Mouse (Mus musculus) layer of hippocampus, postnatal 25 days (tissue): ENCODE measurements around the gene Epas1. TPM values are rescaled to one million over a fixed set of nuclear protein-coding genes. Genes with fewer than 3 reads are reported as not detected.

Source experiments
- DNase-seq, 2 experiments: peaks; one replicate each; pipeline ENCODE4 v3.0.0; 2022; ENCODE audit warnings: mixed read lengths in 2 of 2, low spot score in 1 of 2; ENCODE audit errors: extremely low spot score in 1 of 2
- total RNA-seq, 2 experiments: library from RNA; stranded (reverse); gene quantifications; 2 replicates each; pipeline ENCODE4 v1.2.3; 2021

Epas1 gene
- total RNA-seq, 2 experiments from 2014 or later: 75.1 to 99.4 TPM

DNA sequence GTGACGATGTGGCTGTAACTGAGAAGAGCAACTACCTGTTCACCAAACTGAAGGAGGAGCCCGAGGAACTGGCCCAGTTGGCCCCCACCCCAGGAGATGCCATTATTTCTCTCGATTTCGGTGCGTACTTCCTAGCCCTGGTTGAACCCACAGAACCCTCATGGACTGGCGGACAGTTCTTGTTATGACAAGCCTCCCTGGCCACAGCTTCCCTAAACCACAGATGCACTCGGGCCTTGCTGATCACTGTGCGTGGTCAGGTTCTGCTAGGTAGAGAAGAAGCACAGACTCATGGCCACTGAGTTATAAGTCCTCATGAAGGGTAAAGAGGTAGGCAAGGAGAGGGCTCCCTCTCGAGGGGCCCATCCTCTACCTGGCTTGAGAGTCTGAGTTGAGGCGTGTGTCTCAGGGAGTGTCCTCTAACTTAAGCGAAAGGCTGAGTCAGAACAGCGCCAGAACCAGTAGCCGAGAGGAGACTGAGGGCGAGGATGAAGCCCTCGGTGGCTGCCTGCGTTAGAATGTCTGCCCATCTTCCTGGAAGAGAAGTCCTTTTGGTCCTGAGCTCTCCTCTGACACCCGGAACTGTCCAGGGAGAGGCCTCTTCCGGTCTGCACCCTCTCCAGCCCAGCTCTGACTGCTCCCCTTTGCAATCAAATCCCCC, 71.1 kb downstream of the Epas1 start:
- DNase-seq: peak in 1 of 2 experiments; percentile 2

DNA sequence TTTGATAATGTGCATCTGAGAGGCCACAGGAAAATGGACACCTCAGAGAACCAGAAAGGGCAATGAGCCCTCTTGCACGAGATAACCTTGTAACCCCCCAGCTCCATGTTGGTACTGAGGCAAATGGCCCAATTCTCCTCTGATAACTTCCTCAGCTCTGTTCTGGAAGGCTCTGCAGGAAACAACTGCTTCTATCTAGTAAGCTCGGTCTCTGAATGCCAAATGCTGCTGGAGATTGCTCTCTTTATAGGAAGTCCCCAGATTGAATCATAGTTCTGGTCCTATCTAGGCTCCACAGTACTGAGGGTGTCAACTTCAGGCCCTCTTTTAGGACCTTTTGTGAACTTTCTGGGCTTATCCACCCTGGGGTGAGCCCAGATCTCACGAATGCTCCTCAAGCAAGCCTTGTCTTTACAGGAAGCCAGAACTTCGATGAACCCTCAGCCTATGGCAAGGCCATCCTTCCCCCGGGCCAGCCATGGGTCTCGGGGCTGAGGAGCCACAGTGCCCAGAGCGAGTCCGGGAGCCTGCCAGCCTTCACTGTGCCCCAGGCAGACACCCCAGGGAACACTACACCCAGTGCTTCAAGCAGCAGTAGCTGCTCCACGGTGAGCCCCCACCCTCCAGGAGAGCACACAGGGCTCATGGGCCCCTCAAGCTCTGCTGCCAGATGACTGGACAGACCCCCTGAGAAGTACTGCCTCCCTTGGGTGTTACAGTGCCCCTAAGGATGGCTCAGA, 71.8 kb downstream of the Epas1 start:
- no peak for DNase-seq

DNA sequence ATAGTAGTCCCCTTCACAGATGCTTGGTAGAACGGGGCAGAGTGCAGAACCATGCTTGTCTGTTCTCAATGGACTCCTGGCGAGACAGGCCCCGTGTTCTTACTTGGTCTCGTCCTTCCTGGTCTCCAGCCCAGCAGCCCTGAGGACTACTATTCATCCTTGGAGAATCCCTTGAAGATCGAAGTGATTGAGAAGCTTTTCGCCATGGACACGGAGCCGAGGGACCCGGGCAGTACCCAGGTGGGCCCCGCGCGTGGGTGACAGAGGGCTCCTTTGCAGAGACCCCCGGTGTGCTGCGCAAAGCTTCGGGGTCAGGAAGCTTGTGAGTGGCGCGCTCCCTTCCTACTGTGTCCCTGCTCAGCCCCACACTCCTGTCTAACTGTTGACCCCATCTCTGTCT, 72.9 kb downstream of the Epas1 start:
- DNase-seq: no peak

DNA sequence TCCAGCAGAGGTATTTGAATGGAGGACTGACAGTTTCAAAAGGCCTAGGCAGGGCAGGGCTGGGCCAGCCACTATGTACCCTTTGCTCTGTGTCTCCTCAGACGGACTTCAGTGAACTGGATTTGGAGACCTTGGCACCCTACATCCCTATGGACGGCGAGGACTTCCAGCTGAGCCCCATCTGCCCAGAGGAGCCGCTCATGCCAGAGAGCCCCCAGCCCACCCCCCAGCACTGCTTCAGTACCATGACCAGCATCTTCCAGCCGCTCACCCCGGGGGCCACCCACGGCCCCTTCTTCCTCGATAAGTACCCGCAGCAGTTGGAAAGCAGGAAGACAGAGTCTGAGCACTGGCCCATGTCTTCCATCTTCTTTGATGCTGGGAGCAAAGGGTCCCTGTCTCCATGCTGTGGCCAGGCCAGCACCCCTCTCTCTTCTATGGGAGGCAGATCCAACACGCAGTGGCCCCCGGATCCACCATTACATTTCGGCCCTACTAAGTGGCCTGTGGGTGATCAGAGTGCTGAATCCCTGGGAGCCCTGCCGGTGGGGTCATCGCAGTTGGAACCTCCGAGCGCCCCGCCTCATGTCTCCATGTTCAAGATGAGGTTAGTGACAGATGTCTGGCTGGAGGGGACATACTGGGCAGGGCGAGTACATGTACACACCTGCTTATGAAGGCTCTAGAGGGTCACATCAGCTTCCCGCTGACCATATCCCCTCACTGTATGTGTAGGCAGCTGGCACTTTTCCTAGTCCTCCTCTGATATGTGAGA, 74.1 kb downstream of the Epas1 start:
- no peak for DNase-seq

DNA sequence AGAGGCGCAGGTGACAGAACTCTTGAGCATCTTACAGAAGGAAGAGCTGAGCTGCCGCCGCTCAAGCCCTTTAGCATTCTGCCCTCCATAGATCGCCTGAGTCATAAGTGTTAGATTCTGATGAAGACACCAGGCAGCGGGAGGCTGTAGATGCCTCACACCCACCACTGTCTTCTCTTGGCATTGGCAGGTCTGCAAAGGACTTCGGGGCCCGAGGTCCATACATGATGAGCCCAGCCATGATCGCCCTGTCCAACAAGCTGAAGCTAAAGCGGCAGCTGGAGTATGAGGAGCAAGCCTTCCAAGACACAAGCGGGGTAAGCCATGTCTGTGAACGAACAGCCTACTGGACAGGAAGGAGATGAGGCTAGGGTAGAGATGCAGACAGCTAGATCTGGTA, 75.0 kb downstream of the Epas1 start:
- DNase-seq: no peak

DNA sequence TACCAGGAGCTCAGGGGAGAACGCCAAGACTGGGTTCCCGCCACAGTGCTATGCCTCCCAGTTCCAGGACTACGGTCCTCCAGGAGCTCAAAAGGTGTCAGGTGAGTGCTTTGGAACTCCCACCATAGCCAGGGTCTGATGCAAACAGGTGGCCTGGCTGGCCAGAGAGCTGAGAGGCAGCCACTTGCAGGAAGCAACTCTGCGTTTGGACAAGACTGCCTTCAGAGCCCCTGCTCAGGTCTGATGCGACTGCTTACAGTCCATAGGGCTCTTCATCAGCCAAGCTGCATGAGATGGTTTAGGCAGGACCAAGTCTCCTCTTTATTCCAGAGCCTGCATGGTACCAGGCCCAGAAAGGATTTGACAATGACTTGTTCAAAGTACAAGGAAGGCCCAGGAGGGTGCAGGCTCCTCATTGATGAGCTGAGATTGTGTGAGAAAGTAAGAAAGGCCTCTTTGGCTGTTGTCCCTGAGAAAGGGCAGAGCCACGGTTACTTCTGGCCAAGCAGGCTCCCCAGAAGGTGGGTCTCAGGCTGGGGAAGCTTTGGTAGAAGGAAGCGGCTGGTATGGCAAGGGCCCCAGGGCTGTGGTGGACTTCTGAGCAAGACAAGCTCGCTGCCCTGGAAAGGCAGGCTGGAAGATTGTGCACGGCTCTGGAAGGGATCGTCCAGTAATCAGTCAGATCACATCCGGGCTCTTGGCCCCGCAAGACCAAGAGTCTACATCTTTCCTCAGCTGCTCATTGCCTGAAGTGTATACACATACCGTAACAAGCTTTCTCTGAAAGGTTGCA, 76.1 kb downstream of the Epas1 start:
- DNase-seq: no peak

DNA sequence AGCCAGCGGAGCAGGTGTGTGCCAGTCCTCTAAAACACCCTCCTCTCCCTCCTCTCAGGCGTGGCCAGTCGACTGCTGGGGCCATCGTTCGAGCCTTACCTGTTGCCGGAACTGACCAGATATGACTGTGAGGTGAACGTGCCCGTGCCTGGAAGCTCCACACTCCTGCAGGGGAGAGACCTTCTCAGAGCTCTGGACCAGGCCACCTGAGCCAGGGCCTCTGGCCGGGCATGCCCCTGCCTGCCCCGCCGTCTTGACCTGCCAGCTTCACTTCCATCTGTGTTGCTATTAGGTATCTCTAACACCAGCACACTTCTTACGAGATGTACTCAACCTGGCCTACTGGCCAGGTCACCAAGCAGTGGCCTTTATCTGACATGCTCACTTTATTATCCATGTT, 77.4 kb downstream of the Epas1 start:
- DNase-seq: no peak

DNA sequence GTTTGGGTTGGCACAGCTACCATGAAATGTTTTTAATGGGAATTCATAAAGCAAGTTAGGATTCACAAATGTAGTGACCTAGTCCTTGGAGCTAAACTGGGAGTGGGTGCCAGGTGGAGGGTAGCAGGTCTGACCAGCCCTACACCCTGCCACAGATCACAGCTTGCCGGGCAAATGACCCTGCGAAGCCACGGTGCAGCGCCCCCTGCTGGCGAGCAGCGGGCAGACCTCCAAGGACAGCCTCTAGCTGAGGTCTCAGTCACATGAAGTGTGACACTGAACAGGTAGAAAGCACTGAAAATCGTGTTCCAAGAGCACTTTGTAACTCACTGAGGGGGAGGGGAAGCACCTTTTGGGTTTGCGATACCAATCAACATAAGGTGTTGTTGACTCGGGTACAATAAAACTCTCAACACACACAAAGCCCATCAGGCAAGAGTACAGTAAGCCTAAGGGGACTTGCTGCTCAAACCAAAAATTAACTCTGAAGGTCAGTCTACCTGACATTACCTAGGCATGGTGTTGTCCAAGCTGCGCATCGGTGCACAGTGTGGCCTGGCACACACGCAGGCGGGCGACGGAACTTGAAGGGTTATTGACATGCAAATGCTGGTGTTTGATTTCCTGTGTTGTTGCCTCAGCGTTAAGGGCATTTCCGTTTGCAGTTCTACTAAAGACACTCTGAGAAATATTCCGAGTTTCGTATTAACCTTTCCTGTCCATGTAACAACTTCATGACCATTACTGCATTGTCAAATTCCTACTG, 79.2 kb downstream of the Epas1 start:
- DNase-seq: peak in 1 of 2 experiments; percentile 36

DNA sequence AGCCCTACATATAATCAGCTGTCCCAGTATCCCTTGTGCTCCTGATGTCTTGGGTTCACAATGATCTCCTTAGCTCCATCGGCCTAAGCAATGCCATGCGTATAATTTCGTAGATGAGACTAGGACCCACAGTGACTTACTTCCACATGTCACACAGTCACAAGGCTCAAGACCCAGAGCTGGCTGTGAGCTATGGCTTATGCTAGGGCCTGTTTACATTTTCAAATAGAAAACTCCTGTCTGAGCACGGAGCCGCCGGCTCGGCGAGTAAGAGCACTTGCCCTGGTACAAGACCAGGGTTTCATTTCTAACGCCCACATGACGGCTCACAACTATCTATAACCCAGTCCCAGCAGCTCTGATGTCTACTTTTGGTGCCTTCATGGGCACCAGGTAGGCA, 80.4 kb downstream of the Epas1 start:
- DNase-seq: no peak

DNA sequence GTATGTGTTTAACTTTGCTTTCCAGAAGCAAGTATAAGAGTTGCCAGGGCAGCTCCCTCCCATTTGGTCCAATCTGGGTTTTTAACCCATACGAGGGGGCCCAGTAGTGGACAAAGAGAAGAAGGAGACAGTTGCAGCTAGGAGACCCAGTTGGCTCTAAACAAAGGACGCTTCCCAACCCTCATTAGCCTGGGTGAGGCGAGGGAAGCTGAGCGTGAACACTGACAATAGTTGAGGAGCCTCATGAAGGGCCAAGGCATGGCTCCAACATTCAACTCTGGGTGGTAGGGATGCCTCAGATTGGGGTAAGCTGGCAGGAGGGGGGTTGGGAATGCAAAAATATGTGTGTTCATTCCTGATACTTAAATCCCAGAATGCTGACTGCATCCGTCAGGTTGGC, 85.8 kb downstream of the Epas1 start:
- no peak for DNase-seq

DNA sequence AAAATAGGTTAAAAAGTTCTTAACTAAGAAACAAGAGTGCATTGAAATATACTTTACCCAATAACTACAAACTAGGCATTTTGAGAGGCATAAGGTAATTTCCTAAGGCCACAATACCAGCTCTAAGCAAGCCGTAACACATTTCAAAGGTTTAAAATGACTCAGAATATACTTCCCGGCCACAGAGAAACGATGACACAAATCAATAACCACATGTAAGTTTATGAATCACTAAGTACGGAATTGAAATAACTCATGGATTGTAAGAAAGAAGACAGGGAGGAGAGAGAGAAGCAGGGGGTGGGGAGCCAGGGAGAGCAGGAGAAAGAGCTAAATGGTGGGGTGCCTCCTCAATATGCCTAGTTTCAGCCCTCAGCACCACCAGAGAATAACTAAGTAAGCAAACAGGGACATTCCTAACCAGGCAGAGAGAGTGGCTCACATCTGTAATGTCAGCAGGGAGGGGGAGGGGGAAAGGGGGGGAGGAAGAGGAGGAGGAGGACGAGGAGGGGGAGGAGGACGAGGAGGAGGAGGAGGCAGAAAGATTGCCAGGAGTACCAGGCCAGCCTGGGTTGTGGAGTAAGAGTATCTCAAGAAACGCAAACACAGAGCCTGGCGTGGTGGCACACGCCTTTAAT, 97.3 kb downstream of the Epas1 start:
- no peak for DNase-seq

DNA sequence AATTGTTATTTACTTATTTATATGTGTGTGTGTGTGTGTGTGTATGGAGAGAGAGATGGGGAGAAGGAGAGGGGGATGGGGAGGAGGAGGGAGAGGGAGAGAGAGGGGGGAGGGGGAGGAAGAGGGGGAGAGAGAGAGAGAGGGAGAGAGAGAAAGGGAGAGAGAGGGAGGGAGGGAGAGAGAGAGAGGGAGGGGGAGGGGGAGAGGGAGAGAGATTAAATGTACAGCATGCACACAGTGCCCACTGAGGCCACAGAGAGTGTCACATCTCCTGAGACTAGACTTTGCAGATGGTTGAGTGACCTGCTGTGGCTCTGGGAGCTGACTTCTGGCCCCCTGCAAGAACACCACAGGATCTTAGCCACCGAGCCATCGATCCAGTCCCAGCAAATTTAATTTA, 98.3 kb downstream of the Epas1 start:
- DNase-seq: no peak

DNA sequence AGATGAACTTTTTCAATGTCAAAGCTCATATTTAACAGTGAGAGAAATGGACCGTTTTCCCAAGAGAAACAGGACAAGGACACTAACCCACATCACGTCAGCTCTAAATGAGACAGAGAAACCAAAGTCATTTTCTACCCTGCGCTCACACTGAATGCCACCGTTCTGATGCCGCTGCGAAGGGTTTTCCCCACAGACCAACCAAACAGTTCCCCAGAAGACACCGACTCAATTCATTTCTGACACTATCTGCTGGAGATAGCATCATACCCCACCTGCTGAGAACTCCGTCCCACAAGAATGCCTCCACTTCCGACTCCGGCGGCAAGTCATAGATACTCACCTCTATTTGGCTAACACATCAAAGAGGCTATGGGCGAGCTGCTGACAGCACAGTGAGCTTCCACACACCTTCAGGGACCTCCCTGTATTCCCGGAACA, 99.1 kb downstream of the Epas1 start:
- no peak for DNase-seq

DNA sequence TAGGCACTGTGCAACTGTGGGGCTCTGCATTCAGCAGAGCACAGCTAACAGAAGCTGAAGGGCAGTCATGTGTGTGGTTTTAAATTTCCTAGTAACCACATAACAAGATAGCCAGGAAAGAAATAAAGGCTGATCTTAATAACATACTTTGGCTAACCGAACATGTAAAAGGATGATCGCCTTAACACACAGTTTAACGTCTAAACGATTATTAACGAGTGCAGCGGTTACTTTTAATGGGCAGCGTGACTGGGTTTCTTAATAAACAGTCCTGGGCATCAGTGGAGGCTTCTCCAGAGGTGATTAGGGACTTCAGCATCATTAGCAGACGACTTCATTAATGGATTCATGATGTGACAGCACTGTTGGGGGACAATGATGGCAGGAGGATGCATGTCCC, 117.1 kb downstream of the Epas1 start:
- DNase-seq: no peak

DNA sequence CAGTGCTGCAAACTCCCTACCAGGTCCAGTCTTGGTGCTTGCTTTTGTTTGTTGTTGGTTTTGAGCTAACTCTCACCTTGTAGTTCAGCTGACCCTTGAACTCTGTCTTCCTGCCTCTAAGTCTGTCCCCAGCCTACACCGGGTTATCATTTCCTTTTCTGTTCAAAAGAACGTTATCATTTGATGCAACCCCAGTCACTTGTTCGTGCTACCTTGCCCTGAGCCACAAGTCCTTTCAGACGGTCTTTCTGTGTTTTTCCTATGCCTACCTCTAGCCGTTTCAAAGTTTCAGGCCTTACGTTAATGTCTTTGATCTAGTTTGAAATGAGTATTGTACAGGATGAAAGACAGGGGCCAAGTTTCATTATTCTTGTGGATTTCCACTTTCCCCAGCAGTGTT, 119.1 kb downstream of the Epas1 start:
- no peak for DNase-seq

DNA sequence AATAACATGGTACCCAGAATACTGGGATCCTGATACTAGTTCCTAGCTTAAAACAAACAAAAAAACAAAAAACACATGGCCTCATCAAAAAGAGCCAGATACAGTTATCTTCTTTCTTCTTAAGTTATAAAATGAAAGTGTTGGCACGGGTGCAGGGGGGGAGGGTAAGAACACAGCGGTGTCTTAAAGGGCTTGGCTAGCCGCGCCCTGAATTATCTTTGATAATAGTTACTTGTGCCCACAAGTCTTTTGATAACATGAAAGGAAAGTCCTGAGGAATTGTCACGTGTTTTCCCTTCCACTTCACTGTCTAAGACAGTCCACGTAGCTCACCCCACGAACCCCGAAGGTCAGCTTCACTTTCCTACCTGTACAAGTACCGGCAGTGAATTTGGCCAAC, 123.4 kb downstream of the Epas1 start:
- DNase-seq: no peak

DNA sequence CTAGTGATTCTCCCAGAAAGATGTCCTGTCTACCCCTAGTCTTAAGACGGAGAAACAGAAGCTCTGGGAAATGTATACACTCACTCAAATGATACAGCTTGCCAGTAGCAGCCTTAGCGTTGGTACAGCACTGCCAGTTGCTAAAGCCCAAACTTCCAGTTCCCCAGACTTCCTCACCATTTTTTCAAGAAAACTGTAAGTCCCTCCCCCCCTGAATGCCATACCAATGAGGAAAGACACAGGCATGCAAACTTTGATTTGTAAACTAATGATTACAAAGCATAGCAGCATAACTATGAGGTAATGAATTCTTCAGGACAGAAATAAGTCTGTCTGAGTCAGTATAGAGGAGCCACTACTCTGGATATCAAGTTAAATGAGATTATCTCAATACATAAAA, 124.2 kb downstream of the Epas1 start:
- no peak for DNase-seq

DNA sequence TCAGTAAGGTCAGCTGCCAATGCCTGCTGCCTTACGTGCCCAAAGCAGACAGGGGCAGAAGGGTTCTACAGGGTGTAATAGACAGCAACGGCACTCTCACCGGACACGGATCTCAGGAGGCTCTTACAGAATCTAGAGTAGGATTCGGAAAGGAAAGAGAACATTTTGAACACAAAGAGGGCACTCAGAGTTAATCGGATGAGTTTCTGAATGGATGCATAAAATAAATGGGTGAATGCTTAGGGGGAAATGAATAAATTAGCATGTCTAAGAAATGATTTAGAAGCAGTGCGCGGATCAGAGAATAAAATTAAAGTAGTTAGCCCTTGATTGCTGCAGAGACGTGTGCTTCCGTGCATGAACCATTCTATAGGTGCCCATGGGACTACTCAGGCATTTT, 126.6 kb downstream of the Epas1 start:
- DNase-seq: no peak

DNA sequence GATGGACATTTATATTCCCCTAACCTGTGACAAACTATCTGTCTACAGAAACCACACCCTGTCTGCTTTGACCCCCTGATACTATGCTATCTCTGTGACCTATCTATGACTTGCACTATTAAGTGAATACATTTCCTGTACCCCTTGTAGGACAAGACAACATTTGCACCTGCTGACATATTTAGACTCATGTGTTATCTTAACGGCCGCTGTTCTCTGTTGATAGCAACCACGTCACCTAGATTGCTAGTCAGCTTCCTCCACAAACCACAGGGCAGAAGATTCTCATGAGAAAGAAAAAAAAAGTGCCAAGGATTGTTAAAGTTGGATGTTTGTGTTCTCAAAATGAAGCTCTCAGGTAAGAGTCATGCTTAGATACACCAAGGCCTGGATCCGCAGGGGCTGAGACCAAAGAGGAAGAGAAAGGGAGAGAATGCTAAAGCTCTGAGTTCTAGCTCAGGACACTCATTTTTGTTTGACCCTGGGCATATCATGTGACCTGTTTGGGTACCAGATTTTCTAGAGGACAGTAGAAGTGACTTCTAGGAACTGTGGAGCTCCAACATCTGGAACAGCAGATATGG, 127.1 kb downstream of the Epas1 start:
- no peak for DNase-seq
